Mouse (Mus musculus): ENCODE results near the gene Skiv2l.

- no peak for TF ChIP-seq CTCF (IDR thresholded peaks at IDR 0.05; ENCODE audit: low read depth, low read length)
- no peak for TF ChIP-seq POLR2A (IDR thresholded peaks at IDR 0.05; ENCODE audit: insufficient read depth, low read length)
Observed at GRCm38 (mm10) chr17:34890074-34890743, 40.2 kb upstream of the Skiv2l start.

All from ES-Bruce4 (cell line).